Mouse (Mus musculus): ENCODE measurements around the gene Ccl9. TPM values are rescaled to one million over a fixed set of nuclear protein-coding genes. Genes with fewer than 3 reads are reported as not detected.

Ccl9 gene
- polyA plus RNA-seq, 1 experiment: 0.62 TPM

DNA sequence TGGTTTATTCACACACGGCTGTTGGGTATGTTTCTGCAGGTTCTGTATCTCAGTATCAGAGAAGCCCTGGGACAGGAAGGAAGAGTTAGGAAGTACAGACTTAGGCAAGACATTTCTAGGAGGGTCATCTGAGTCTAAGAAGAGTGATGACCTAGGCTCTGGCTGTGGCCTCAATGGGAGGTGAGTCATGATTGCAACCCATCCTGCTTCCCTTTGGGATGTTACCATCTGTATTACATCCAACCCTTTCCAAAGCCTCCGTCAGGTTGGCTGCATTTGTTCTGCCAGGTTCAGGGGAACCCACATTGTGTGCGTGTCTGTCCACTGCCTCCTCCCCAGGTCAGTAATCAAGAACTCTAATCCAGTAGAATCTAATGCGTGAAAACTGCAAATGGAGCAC is 26.3 kb upstream of the Ccl9 start:
- H3K27me3 ChIP-seq (ENCODE audit: control insufficient read depth, insufficient read depth, low read length): no peaks in the 10 kb centered on the region
- no peak overlapping the region for H3K4me3 ChIP-seq (replicated peaks; ENCODE audit: insufficient read depth, low read depth, low read length)
- 92% methylated on average over 4 of the region's 4 CpGs for WGBS
- no peaks in the 10 kb centered on the region for H3K4me1 ChIP-seq (ENCODE audit: control insufficient read depth, insufficient read depth, low read length)
- no peak for TF ChIP-seq POLR2A (IDR thresholded peaks at IDR 0.05; ENCODE audit: borderline replicate concordance, insufficient read depth, low read length)
- TF ChIP-seq CTCF (IDR thresholded peaks at IDR 0.05; ENCODE audit: borderline replicate concordance, insufficient read depth, low read depth, low read length): no peak
- H3K27ac ChIP-seq (ENCODE audit: insufficient read depth, low read length): no peak overlapping the region
- no peak for DNase-seq

DNA sequence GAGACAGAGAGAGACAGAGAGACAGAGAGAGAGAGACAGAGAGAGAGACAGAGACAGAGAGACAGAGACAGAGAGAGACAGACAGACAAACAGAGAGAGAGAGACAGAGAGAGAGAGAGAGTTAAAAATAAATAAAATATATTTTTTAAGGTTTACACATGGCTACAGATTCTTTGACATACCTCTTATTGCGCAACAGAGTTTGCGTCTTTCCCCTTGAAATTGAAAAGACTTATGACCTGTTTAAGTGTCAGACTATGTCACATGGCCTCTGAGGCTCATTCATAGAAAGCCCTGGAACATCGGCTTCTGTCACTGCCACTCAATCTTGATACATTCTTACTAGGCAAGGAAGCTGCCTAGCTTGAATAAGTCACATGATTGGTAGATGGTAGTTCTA is 25.0 kb upstream of the Ccl9 start:
- WGBS: 96% methylated on average over 3 of the region's 3 CpGs
- H3K4me1 ChIP-seq (ENCODE audit: control insufficient read depth, insufficient read depth, low read length): no peaks in the 10 kb centered on the region
- no peak for DNase-seq
- H3K4me3 ChIP-seq (replicated peaks; ENCODE audit: insufficient read depth, low read depth, low read length): no peak overlapping the region
- no peak for TF ChIP-seq POLR2A (IDR thresholded peaks at IDR 0.05; ENCODE audit: borderline replicate concordance, insufficient read depth, low read length)
- no peaks in the 10 kb centered on the region for H3K27me3 ChIP-seq (ENCODE audit: control insufficient read depth, insufficient read depth, low read length)
- no peak overlapping the region for H3K27ac ChIP-seq (ENCODE audit: insufficient read depth, low read length)

DNA sequence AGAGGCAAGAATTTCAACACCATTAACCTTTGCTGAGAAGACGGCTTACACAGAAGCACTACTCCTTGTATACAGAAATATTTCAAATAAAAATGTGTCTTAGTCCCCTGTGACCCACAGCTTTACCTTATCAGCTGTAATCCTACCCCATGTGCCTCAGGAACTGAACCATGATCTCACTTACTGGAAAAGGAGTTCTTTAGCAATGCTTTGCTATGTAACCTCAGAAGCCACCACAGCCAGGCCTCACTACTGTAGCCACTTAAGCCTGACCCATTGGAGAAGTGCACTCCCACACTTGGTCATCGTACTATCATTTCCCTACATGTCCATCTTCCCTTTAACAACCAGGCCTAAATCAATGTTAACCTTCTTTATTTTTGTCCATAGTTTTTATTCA is 22.1 kb upstream of the Ccl9 start:
- no peak overlapping the region for H3K4me3 ChIP-seq (replicated peaks; ENCODE audit: insufficient read depth, low read depth, low read length)
- DNase-seq: no peak
- no peaks in the 10 kb centered on the region for H3K27me3 ChIP-seq (ENCODE audit: control insufficient read depth, insufficient read depth, low read length)
- TF ChIP-seq POLR2A (IDR thresholded peaks at IDR 0.05; ENCODE audit: borderline replicate concordance, insufficient read depth, low read length) (no peak), CTCF (IDR thresholded peaks at IDR 0.05; ENCODE audit: borderline replicate concordance, insufficient read depth, low read depth, low read length) (no peak)
- 95% methylated on average over 2 of the region's 2 CpGs for WGBS
- H3K27ac ChIP-seq (ENCODE audit: insufficient read depth, low read length): no peak overlapping the region
- H3K4me1 ChIP-seq (ENCODE audit: control insufficient read depth, insufficient read depth, low read length): no peaks in the 10 kb centered on the region

DNA sequence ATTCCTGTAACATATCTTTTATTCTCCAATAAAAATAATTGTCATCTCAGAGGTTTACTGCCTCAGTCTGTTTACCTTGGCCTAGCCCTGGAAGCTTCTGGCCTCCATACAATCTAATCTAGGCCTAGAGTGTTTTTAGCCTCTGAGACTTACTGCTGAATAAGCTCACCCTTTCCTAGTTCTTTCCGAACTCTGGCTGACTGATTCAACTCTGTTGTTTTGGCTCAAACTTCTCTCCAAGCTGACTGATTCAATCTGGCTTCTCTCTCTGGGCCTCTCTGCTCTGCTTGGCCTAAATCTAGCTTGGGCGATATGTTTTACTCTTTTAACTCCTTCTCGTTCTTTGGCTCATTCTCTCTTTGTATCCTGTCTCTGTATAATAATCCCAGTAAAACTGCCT is 20.6 kb upstream of the Ccl9 start:
- no peak overlapping the region for H3K27ac ChIP-seq (ENCODE audit: insufficient read depth, low read length)

DNA sequence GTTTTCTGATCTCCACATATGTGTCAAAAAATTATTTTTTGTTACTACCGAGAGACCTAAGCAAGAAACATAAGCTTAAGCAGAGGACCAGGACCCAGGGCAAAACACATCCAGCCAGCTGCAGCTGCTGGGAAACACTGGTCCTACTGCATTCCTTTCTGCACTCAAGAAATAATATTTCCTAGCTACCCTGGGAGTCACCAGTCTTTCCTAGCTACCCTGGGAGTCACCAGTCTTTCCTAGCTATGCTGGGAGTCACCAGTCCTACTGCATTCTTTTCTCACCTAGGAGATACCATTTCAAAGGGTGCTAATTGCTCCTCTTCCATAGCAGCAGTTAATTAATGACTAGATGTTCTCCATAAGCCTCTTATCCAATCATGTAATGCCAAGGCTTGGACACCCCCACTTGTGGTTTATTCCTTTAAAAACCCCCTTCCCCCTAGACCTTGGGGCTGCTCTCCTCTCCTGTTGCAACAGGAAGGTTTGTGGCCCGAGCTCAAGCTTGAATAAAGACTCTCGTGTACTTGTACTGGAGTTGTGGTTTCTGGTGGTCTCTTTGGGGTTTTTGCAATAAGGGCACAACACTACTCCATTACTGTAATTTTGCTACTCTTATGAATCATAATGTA is 19.9 kb upstream of the Ccl9 start:
- TF ChIP-seq CTCF (IDR thresholded peaks at IDR 0.05; ENCODE audit: borderline replicate concordance, insufficient read depth, low read depth, low read length) (no peak), POLR2A (IDR thresholded peaks at IDR 0.05; ENCODE audit: borderline replicate concordance, insufficient read depth, low read length) (no peak)
- Histone ChIP-seq H3K4me3 (replicated peaks; ENCODE audit: insufficient read depth, low read depth, low read length) (no peak overlapping the region), H3K4me1 (ENCODE audit: control insufficient read depth, insufficient read depth, low read length) (no peaks in the 10 kb centered on the region), H3K27me3 (ENCODE audit: control insufficient read depth, insufficient read depth, low read length) (no peaks in the 10 kb centered on the region), H3K27ac (ENCODE audit: insufficient read depth, low read length) (no peak overlapping the region)
- DNase-seq: no peak
- 81% methylated on average over 3 of the region's 3 CpGs for WGBS

More for the DNA sequence above, 20.6 kb upstream of the Ccl9 start:
- no peak for TF ChIP-seq POLR2A (IDR thresholded peaks at IDR 0.05; ENCODE audit: borderline replicate concordance, insufficient read depth, low read length)
- no peak for TF ChIP-seq CTCF (IDR thresholded peaks at IDR 0.05; ENCODE audit: borderline replicate concordance, insufficient read depth, low read depth, low read length)
- DNase-seq: no peak
- H3K4me1 ChIP-seq (ENCODE audit: control insufficient read depth, insufficient read depth, low read length): no peaks in the 10 kb centered on the region
- H3K4me3 ChIP-seq (replicated peaks; ENCODE audit: insufficient read depth, low read depth, low read length): no peak overlapping the region
- WGBS: 83% methylated on average over 3 of the region's 3 CpGs
- no peaks in the 10 kb centered on the region for H3K27me3 ChIP-seq (ENCODE audit: control insufficient read depth, insufficient read depth, low read length)

DNA sequence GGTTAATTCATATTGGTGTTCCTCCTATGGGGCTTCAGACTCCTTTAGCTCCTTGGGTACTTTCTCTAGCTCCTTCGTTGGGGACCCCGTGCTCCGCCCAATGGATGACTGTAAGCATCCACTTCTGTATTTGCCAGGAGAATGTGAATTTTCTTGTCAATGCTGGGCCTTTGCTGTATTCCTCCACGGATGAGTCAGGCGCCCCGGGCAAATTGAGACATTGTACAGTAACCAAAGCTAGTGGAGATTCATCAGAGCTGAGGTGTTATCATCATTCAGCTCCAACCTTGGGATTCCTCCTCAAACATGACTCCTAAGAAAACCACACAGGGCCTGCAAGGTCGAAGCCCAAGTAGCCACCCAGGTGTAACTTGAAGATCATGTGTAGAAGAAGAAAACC is 19.4 kb upstream of the Ccl9 start:
- Histone ChIP-seq H3K27me3 (ENCODE audit: control insufficient read depth, insufficient read depth, low read length) (no peaks in the 10 kb centered on the region), H3K27ac (ENCODE audit: insufficient read depth, low read length) (no peak overlapping the region), H3K4me3 (replicated peaks; ENCODE audit: insufficient read depth, low read depth, low read length) (no peak overlapping the region), H3K4me1 (ENCODE audit: control insufficient read depth, insufficient read depth, low read length) (no peaks in the 10 kb centered on the region)
- WGBS: 94% methylated on average over 7 of the region's 7 CpGs
- DNase-seq: no peak
- TF ChIP-seq CTCF (IDR thresholded peaks at IDR 0.05; ENCODE audit: borderline replicate concordance, insufficient read depth, low read depth, low read length) (no peak), POLR2A (IDR thresholded peaks at IDR 0.05; ENCODE audit: borderline replicate concordance, insufficient read depth, low read length) (no peak)

DNA sequence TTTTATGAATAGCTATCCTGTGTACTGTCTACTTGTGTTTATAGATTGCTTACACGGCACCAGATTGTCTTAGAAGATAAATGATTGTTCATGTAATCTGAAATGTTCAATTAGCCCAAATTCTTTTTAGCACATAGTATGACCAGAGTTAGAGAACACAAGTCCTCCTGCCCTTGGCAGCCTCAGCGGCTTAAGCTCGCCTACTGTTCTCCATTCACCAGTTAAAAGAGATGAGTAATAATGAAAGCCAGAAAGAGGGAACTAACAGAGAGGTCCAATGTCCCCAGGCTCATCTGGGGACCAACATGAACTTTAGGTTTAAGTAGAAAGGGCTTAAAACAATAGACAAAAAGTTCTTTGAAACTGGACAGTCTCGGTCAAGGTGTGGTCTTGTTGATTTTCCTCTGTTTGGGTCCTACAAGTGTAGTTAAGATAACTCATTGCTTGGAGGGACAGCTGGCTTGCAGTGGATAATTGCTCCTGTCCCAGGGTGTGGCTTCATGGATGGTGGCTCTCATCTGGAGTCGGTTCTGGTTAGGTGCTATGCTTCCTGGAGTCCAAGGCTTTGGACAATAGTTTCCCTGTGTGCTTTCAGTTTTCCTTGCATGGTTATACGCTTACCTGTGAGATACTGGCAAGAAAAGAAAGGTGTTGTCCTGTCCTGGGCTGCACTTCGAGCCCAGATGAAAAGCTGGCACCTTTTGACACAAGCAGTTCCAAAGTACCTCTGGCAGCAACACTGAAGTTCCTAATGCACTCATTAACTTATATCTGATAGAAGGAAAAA is 17.4 kb upstream of the Ccl9 start:
- DNase-seq: no peak
- Histone ChIP-seq H3K4me1 (ENCODE audit: control insufficient read depth, insufficient read depth, low read length) (no peaks in the 10 kb centered on the region), H3K27ac (ENCODE audit: insufficient read depth, low read length) (no peak overlapping the region), H3K27me3 (ENCODE audit: control insufficient read depth, insufficient read depth, low read length) (no peaks in the 10 kb centered on the region), H3K4me3 (replicated peaks; ENCODE audit: insufficient read depth, low read depth, low read length) (no peak overlapping the region)
- WGBS: 82% methylated on average over 7 of the region's 7 CpGs
- TF ChIP-seq POLR2A (IDR thresholded peaks at IDR 0.05; ENCODE audit: borderline replicate concordance, insufficient read depth, low read length) (no peak), CTCF (IDR thresholded peaks at IDR 0.05; ENCODE audit: borderline replicate concordance, insufficient read depth, low read depth, low read length) (no peak)

DNA sequence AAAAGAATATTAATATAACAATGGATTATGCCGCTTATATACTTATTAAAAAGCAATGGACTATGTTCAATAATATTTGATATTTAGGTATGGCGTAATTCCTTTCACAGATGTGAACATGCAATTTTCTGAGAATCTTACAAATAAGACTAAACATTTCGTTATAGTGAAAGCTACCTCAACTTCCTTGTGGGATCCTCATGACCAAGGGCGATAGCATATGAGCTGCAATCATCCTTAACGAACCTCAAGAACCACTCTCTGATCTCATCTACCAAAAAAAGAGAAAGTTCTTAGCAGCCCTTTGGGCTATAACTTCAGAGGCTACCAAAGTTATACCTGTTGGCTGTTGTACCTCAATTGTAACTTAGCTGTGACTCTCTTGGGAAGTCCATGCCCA is 15.0 kb upstream of the Ccl9 start:
- no peaks in the 10 kb centered on the region for H3K27me3 ChIP-seq (ENCODE audit: control insufficient read depth, insufficient read depth, low read length)
- H3K27ac ChIP-seq (ENCODE audit: insufficient read depth, low read length): no peak overlapping the region
- TF ChIP-seq CTCF (IDR thresholded peaks at IDR 0.05; ENCODE audit: borderline replicate concordance, insufficient read depth, low read depth, low read length): no peak
- TF ChIP-seq POLR2A (IDR thresholded peaks at IDR 0.05; ENCODE audit: borderline replicate concordance, insufficient read depth, low read length): no peak
- 90% methylated on average over 5 of the region's 5 CpGs for WGBS
- no peak overlapping the region for H3K4me3 ChIP-seq (replicated peaks; ENCODE audit: insufficient read depth, low read depth, low read length)
- no peaks in the 10 kb centered on the region for H3K4me1 ChIP-seq (ENCODE audit: control insufficient read depth, insufficient read depth, low read length)
- no peak for DNase-seq

Measured in cerebellum, adult 2 months (tissue).